Mouse (Mus musculus): Measurements from ENCODE around the gene Rdh1.
A peak's percentile ranks its signal among the peaks of the same experiment; 100 is the strongest.

GRCm38 (mm10) chr10:127739083-127739660 lies 20.3 kb upstream of the Rdh1 start, which contains the start of gene Zbtb39:
- 0 out of 2 replicates have a peak, but pooled peaks have one; percentile 3 for TF ChIP-seq CTCF (IDR thresholded peaks at IDR 0.05; ENCODE audit: insufficient read depth, low read length)
- TF ChIP-seq POLR2A (IDR thresholded peaks at IDR 0.05; ENCODE audit: borderline replicate concordance, extremely low read depth, low read depth, low read length), result no peak

Data from lung, adult 2 months (tissue).